12 mouse cellular contexts compared by ENCODE assay signal in genomic region chr5:124931076-124931475, GRCm38 (mm10).
A peak's percentile ranks its signal among the peaks of the same experiment; 100 is the strongest.
DNase-seq lines count a peak whose midpoint lies in the region; ATAC-seq lines count a peak whose summit lies in the region.
"Had no signal": no experiment of that assay in that cellular context is flagged by ENCODE, and none has a peak within 500 bp of the region (broad histone marks: within the 10 kb centered on the region; RNA-seq: fewer than 3 reads in every experiment).

No protein-coding gene starts in this region.

- no peak for ATAC-seq in embryonic facial prominence, embryonic 13.5 days (ENCODE audit: insufficient number of reproducible peaks, insufficient read depth, low FRiP score, low TSS enrichment, low read depth)
- 0 out of 2 replicates have a peak, but pooled peaks have one; percentile 46 for ATAC-seq in hindbrain, embryonic 13.5 days (ENCODE audit: low FRiP score)
- peak; percentile 73 for ATAC-seq in midbrain, embryonic 13.5 days

- peak overlapping the region; percentile 82 for H3K27ac ChIP-seq in embryonic facial prominence, embryonic 13.5 days
- peak overlapping the region; percentile 58 for H3K27ac ChIP-seq in hindbrain, embryonic 13.5 days
- H3K27ac ChIP-seq in midbrain, embryonic 13.5 days: peak overlapping the region; percentile 63
- H3K27ac ChIP-seq: gastrocnemius, adult 2 months; heart, embryonic 15.5 days had no signal

- intact Hi-C loops in gastrocnemius, postnatal 14 days (cut with DNase I; ENCODE audit: low total_unique reads): no loop called here

- H3K36me3 ChIP-seq in embryonic facial prominence, embryonic 13.5 days: no peaks in the 10 kb centered on the region
- no peaks in the 10 kb centered on the region for H3K36me3 ChIP-seq in hindbrain, embryonic 13.5 days
- no peaks in the 10 kb centered on the region for H3K36me3 ChIP-seq in midbrain, embryonic 13.5 days
- H3K36me3 ChIP-seq: heart, embryonic 15.5 days had no signal

- H3K9ac ChIP-seq in embryonic facial prominence, embryonic 13.5 days: peak overlapping the region; percentile 44
- peak overlapping the region; percentile 25; the same call in 1 of the 2 replicates for H3K9ac ChIP-seq in hindbrain, embryonic 13.5 days
- H3K9ac ChIP-seq in midbrain, embryonic 13.5 days (replicated peaks): no peak overlapping the region
- H3K9ac ChIP-seq: heart, embryonic 15.5 days had no signal

- no peaks in the 10 kb centered on the region; the same call in 1 of the 2 replicates for H3K9me3 ChIP-seq in embryonic facial prominence, embryonic 13.5 days
- H3K9me3 ChIP-seq in hindbrain, embryonic 13.5 days: no peaks in the 10 kb centered on the region
- H3K9me3 ChIP-seq in midbrain, embryonic 13.5 days: 0 out of 2 replicates have a peak, but pooled peaks cover 2% of the 10 kb centered on the region
- H3K9me3 ChIP-seq: heart, embryonic 15.5 days had no signal

- H3K4me1 ChIP-seq in embryonic facial prominence, embryonic 13.5 days: peaks cover 25% of the 10 kb centered on the region
- peaks cover 23% of the 10 kb centered on the region for H3K4me1 ChIP-seq in hindbrain, embryonic 13.5 days (replicated peaks)
- peaks cover 21% of the 10 kb centered on the region for H3K4me1 ChIP-seq in midbrain, embryonic 13.5 days (replicated peaks)
- H3K4me1 ChIP-seq: heart, embryonic 15.5 days had no signal

- DNase-seq in Muller cell, postnatal 12 days (ENCODE audit: inconsistent ontology term): peak; percentile 74
- DNase-seq in layer of hippocampus, adult 8-10 months (ENCODE audit: low spot score in 2 of 2): no peak
- no peak for DNase-seq in lung, postnatal 10 days
- no peak for DNase-seq in gastrocnemius, postnatal 14 days
- no peak for DNase-seq in gastrocnemius, postnatal 25 days
- DNase-seq: gastrocnemius, adult 2 months; kidney, adult 11 months; left cerebral cortex, postnatal 4 days had no signal

- H3K27me3 ChIP-seq in embryonic facial prominence, embryonic 13.5 days: no peaks in the 10 kb centered on the region
- no peaks in the 10 kb centered on the region for H3K27me3 ChIP-seq in hindbrain, embryonic 13.5 days
- H3K27me3 ChIP-seq in midbrain, embryonic 13.5 days: no peaks in the 10 kb centered on the region
- H3K27me3 ChIP-seq: heart, embryonic 15.5 days had no signal

- 16% methylated on average over 8 of the region's 8 CpGs for WGBS in embryonic facial prominence, embryonic 13.5 days
- 17% methylated on average over 8 of the region's 8 CpGs for WGBS in hindbrain, embryonic 13.5 days
- WGBS in midbrain, embryonic 13.5 days: 6% methylated on average over 8 of the region's 8 CpGs

- H3K4me3 ChIP-seq in embryonic facial prominence, embryonic 13.5 days: no peak overlapping the region
- H3K4me3 ChIP-seq in hindbrain, embryonic 13.5 days: no peak overlapping the region
- H3K4me3 ChIP-seq in midbrain, embryonic 13.5 days (replicated peaks): no peak overlapping the region
- H3K4me3 ChIP-seq: gastrocnemius, adult 2 months; heart, embryonic 15.5 days had no signal

- H3K4me2 ChIP-seq in embryonic facial prominence, embryonic 13.5 days: no peak overlapping the region
- H3K4me2 ChIP-seq in hindbrain, embryonic 13.5 days: no peak overlapping the region
- H3K4me2 ChIP-seq in midbrain, embryonic 13.5 days (replicated peaks): no peak overlapping the region
- H3K4me2 ChIP-seq: heart, embryonic 15.5 days had no signal
